Mouse (Mus musculus) embryo, embryonic 11.5 days (tissue): Measurements from ENCODE around the gene H2-T22.
A peak's percentile ranks its signal among the peaks of the same experiment; 100 is the strongest.

Source experiments
- DNase-seq: peaks from one replicate; pipeline ENCODE4 v3.0.0-alpha.2; 2012; ENCODE audit warnings: low read depth, low spot score

H2-T22 gene

DNA sequence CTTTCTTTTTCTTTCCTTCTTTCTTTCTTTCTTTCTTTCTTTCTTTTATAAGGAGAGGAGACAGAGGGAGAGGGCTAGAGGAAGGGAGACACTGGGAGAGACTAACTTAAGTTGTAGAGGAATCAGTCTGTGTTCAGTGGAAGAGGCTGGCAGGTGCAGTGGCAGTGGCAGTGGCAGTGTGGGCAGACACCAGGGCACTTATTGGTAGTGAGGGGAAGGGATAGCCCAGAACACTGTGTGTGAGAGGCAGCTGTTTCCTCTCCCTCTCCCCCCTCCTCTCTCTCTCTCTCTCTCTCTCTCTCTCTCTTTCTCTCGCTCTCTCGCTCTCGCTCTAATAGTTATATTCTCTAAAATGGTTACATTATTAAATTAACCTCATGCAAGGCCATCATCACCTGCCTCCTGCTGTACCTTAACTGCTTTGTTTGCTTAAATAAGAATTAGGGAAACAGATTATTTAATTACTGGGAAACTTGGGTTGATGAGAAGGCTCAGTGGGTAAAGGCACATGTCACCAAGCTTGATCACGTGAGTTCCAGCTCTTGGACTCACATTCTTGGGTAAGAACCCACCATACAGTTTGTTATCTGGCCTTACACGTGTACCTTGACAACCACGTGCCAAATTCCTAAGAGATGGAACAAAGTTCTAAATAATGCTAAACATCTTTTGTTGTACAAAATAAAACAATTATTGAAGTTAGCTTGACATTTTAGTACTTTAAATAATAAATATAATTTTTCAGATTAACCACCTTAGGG, 43.8 kb downstream of the H2-T22 start:
- DNase-seq: no peak

DNA sequence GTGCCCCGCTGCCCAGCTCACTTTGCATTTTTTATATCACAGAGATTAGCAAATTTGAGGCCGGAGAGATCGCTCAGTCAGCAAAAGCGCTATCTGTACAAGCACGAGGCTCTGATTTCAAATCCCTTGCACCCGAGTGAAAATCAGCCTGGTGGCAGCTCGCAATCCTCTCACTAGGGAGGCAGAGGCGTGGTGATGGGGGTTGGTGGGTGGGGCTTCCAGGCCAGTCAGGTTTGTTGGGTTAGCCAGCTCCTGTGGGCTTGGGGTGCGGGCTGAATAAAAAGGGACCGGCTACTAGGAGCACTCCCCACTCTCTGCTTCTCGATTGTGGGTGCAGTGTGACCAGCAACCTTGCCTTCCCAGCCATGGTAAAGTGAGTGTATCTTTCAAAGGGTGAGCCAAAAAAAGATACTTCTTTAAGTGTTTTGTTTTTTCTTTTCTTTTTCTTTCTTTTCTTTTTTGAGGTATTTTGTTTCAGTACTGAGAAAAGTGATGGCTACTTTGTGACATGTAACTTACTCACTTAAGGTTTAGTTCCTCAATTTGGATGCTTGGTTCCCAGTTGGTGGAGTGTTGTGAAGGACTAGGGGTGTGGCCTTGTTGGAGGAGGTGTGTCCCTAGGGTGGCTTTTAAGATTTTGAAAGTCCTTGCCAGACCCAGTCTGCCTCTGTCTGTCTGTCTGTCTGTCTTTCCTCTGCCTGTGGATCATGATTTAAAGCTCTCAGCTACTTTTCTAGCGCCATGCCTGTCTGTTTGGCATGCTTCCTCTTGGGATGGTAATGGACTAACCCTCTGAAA, 44.6 kb downstream of the H2-T22 start:
- DNase-seq: no peak

DNA sequence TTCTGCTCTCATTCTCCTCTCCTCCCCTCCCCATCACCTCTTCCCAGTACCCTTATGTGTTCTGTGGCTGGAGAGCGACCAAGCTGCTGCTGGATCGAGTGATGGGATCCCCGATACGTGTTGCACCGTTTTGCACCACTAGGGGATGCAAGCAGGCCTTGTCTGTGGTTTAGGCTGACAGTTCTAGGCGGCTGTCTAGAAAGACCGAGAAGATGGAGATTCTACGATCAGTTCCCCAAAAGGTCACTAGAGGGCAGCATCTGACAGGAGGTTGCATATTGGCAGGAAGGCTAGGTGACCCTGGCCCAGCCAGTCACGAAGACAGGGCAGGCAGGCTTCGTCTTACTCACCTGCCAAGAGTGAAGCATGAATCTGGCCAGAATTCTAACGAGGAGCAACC, 45.6 kb downstream of the H2-T22 start:
- DNase-seq: peak; percentile 94

DNA sequence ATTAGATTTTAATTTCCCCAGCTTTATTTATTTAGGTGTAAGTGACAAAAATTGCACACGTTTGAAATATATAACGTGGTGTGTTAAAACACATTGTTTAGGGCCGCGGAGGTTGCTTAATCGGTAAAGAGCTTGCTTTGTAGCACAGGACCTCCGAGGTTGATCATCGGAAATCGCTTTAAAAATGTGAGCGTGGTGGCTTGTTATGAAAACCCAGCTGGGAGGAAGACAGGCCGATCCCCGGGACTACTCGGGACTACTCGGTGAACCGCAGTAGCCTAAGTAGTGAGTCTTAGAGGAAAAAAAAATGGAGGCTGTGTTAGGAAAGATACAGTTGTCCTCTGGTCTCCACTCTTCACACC, 47.7 kb downstream of the H2-T22 start:
- DNase-seq: no peak

DNA sequence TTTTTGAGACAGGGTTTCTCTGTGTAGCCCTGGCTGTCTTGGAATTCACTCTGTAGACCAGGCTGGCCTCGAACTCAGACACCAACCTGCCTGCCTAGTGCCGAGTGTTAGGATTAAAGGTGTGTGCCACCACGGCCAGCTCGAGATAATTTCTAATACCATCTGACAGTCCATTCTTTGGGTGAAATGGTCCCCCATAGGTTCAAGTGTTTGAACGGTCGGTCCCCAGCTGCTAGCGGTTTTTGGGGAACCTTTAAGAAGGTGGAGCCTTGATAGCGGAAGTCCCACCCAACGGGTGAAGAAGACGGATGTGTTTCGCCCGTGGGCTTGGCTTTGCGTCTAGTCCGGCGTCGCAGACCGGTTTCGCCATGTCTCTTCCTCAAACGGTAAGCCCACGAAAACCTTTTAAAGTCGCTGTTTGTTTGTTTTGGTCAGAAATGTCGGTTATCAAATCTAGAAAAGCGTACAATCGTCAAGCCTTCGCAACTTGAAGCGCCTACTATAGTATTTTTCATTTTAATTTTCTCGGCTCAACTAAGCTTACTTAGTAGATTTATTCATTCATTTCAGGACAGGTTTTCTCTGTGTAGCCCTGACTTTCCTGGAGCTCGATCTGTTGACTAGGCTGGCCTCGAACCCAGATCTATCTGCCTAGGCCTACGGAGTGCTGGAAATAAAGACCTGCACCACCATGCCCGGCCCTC, 48.2 kb downstream of the H2-T22 start:
- DNase-seq: peak; percentile 68

DNA sequence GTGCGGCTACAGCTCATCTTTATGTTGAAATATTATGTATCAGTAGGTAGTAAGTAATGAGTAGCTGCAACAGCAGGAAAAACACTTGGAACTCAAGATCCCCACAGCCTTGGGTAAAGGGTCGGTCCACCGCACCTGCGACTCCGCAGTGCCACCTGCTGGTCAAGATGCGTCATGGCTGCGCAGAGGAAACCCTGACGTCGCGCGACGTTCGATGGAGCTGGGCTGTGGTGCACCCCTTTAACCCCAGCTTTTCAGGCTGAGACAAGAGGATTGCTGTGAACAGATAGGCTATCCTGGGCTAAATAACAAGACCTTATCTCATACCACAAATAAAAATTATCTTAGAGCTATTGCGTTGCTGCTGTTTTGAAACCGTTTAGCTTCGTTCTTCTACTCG, 48.9 kb downstream of the H2-T22 start:
- DNase-seq: peak; percentile 73

DNA sequence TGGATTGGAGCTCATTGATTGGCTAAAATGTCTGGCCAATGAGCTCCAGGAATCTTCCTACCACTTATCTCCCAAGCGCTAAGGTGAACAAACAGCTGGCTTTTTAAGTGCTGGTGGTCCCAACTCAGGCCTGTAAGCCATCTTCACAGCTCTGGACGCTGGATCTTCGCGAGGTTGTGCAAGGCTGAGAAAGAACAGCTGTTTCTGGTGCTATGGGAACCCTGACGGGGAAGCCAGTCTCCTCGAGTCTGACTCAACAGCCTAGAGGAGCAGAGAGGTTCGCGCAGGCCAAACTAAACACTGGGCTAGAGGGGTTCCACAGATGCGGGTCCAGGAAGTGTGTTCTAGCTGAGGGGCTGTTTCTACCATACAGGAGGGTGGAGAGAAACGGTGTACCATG, 50.8 kb downstream of the H2-T22 start:
- no peak for DNase-seq
